Mouse (Mus musculus): ENCODE measurements at regions not wholly inside any gene's neighbourhood (a gene's known extent, or its start where the extent isn't known, plus 50 kb on each side); places are given as distances from the start of the nearest gene placed in this dataset.
"Not testable (repeated sequence)": the region's sequence is repeated elsewhere in the genome, so short reads cannot be mapped to it uniquely, and the experiment has no call there.

- no peak for DNase-seq (ENCODE audit: low spot score)
Observed at GRCm38 (mm10) chr17:42956588-42956987, 59.8 kb upstream of the Tnfrsf21 start.

- no peak for DNase-seq (ENCODE audit: low spot score)
Observed at GRCm38 (mm10) chr17:42954722-42955121, 61.6 kb upstream of the Tnfrsf21 start.

DNA sequence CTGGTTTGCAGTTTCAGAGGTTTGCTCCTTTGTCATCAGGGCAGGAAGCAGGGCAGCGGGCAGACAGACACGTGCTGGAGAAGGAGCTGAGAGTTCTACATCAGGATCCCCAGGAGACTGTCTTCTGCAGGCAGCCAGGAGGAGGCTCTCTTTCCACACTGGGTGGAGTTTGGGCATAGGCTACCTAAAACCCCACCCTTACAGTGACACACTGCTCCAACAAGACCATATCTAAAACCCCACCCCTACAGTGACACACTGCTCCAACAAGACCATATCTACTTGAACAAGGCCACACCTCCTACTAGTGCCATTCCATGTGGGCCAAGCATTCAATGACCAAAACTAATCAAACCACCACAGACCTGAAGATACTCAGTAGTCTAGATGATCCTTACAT, 68.0 kb upstream of the Cd2ap start:
- no peak for DNase-seq (ENCODE audit: low spot score)

GRCm38 (mm10) chr17:42943272-42943696, 66.8 kb upstream of the Cd2ap start:
- DNase-seq (ENCODE audit: low spot score): peak; percentile 92

GRCm38 (mm10) chr17:42939476-42939875, 63.0 kb upstream of the Cd2ap start:
- no peak for DNase-seq (ENCODE audit: low spot score)

- no peak for DNase-seq (ENCODE audit: low spot score)
Observed at GRCm38 (mm10) chr17:42938579-42938978, 62.1 kb upstream of the Cd2ap start.

DNA sequence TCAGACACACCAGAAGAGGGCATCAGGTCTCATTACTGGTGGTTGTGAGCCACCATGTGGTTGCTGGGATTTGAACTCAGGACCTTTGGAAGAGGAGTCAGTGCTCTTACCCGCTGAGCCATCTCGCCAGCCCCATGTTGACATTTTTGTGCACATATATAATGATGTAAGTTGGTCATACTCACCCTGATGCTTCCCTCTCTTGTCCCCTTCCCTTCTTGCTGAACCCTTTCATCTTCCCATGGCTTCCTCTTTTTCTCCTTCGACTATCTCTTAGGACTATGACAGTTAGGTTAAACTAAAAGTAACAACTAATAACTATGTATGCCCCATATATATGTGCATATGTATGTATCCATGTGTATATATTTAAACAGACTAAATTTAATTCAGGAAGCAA, 61.0 kb upstream of the Cd2ap start:
- not testable (repeated sequence) for DNase-seq (ENCODE audit: low spot score)

- DNase-seq (ENCODE audit: low spot score): no peak
Observed at GRCm38 (mm10) chr17:42934068-42934467, 57.6 kb upstream of the Cd2ap start.

DNA sequence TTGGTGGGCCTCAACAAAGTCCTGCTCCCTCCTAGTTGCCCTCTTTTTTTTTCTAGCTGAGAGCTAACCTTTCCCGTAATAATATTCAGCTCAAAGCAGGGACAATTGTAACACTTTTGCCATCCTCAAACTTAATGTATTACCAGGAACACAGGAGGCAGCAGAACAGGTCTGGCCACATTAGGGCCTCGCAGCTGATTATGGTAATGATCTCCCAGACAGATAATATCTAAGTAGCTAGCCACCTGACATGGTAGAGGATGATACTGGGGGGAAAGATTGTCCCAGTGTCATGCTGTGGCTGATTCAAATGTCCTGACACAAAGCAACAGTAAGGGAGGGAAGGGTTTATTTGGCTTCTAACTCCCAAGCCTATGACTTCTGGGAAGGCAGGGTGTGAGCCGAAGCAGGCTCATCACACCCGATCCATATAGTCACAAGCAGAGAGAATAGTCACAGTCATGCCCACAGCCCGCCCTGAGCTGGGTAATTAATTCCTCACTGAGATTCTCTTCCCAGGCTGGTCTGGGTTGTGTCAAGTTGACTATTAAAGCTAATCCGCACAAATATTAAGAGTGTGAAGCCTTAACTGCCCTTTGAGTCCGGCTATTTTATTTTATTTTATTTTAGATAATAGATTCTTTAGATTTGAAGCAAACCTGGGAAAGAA, 57.0 kb upstream of the Cd2ap start:
- DNase-seq (ENCODE audit: low spot score): no peak

- DNase-seq (ENCODE audit: low spot score): no peak
Observed at GRCm38 (mm10) chr17:42927320-42927719, 50.9 kb upstream of the Cd2ap start.

Data from layer of hippocampus, adult 9-10 months (tissue).